Mouse (Mus musculus): ENCODE measurements around the gene Il17d. TPM values are rescaled to one million over a fixed set of nuclear protein-coding genes. Genes with fewer than 3 reads are reported as not detected.

Il17d gene
- total and polyA plus RNA-seq, 3 experiments, result 0.08 TPM; not detected in 2

DNA sequence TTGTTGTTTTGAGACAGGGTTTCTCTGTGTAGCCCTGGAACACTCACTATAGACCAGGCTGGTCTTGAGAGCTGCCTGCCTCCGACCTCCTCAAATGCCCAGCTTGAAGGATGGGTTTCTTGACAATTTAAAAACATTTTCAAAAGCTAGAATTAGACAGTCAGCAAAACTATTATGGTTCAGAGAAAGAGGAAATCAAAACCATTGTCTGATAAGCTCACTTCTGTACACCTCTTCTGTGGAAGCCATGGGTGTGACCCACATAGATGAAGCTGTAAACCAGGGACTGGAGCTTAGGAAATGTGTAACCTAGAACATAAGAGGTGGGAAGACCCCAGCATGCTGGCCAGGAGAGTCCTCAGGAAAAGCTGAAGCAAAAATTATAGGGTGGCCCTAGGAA, 32.3 kb downstream of the Il17d start:
- Histone ChIP-seq H3K79me2 (replicated peaks; ENCODE audit: control insufficient read depth, extremely low read depth, insufficient read depth, poor library complexity, severe bottlenecking) (no peaks in the 10 kb centered on the region), H3K36me3 (replicated peaks in 1 of 2; ENCODE audit: control insufficient read depth in 1 of 2, insufficient read depth in 1 of 2, low read length in 1 of 2) (peaks cover 17 to 71% of the 10 kb centered on the region in 2 experiments), H3K9me3 (replicated peaks; ENCODE audit: low read length) (no peaks in the 10 kb centered on the region), H3K27me3 (replicated peaks) (no peaks in the 10 kb centered on the region), H3K4me2 (ENCODE audit: insufficient read depth, low read depth, poor library complexity, severe bottlenecking) (no peak overlapping the region), H3K9ac (ENCODE audit: insufficient read depth, low read depth) (no peak overlapping the region), H3K4me3 (replicated peaks in 1 of 3; ENCODE audit: low read depth in 2 of 3, low read length in 2 of 3, poor library complexity in 1 of 3) (no peak overlapping the region), H3K4me1 (ENCODE audit: control insufficient read depth in 1 of 2, insufficient read depth in 2 of 2) (peaks cover 5 to 9% of the 10 kb centered on the region in 2 experiments), H3K27ac (ENCODE audit: insufficient read depth, low read depth) (no peak overlapping the region)
- DNase-seq (ENCODE audit: extremely low read depth), result no peak
- TF ChIP-seq RAD21 (IDR thresholded peaks at IDR 0.05; ENCODE audit: low read depth, low read length) (no peak), SIN3A (IDR thresholded peaks at IDR 0.05; ENCODE audit: low read length) (no peak), MAX (IDR thresholded peaks at IDR 0.05; ENCODE audit: low read length) (no peak), MAFK (IDR thresholded peaks at IDR 0.05; ENCODE audit: insufficient replicate concordance, low read length) (no peak), JUN (IDR thresholded peaks at IDR 0.05; ENCODE audit: insufficient read depth, low read depth, low read length) (no peak), TBP (conservative IDR thresholded peaks at IDR 0.05; ENCODE audit: low read depth, low read length) (no peak), ZMIZ1 (IDR thresholded peaks at IDR 0.05; ENCODE audit: low read depth, low read length) (no peak), E2F4 (IDR thresholded peaks at IDR 0.05; ENCODE audit: insufficient replicate concordance, low read depth, low read length) (no peak), ZKSCAN1 (IDR thresholded peaks at IDR 0.05; ENCODE audit: borderline replicate concordance, low read depth, low read length) (no peak), SMC3 (IDR thresholded peaks at IDR 0.05; ENCODE audit: low read depth, low read length) (no peak), RCOR1 (conservative IDR thresholded peaks at IDR 0.05; ENCODE audit: low read depth, low read length) (no peak)
- dilution Hi-C loops (cut with MboI; ENCODE audit: extremely low pct_ligation_motif_present, extremely low pct_unique_long_range_greater_than_20kb, low sequenced_read_pairs) (no loop called here), in situ Hi-C loops (cut with MboI; ENCODE audit: low pct_ligation_motif_present, low pct_unique_long_range_greater_than_20kb, low sequenced_read_pairs) (no loop called here)

DNA sequence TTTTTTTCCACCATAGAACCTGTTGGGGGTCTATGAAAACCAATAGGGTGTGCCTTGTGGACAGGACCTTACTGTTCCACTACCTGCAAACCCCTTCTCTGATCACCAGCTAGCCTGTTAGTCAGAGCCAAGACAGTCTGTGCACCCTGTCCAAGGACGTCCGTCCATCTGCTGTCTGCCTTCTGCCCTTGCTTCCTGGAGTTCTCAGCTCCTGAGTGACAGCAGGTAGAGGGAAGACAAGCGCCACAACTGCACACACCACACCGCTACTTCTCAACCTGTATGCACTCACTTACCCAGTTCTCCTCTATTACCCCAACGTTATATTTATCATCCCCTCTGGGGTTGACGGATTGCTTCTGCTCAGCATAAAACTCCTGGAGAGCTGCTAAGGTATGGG, 41.0 kb downstream of the Il17d start:
- TF ChIP-seq HCFC1 (IDR thresholded peaks at IDR 0.05; ENCODE audit: low read depth, low read length) (no peak), RCOR1 (conservative IDR thresholded peaks at IDR 0.05; ENCODE audit: low read depth, low read length) (no peak), CHD2 (IDR thresholded peaks at IDR 0.05; ENCODE audit: low read length) (no peak), ETS1 (conservative IDR thresholded peaks at IDR 0.05; ENCODE audit: low read depth, low read length) (no peak), JUND (conservative IDR thresholded peaks at IDR 0.05; ENCODE audit: low read depth, low read length) (no peak), SIN3A (IDR thresholded peaks at IDR 0.05; ENCODE audit: low read length) (no peak), TCF12 (IDR thresholded peaks at IDR 0.05; ENCODE audit: low read depth, low read length) (no peak), ELF1 (IDR thresholded peaks at IDR 0.05; ENCODE audit: low read depth, low read length) (no peak), CHD1 (IDR thresholded peaks at IDR 0.05; ENCODE audit: low read depth, low read length) (no peak), TBP (conservative IDR thresholded peaks at IDR 0.05; ENCODE audit: low read depth, low read length) (no peak), ZNF384 (IDR thresholded peaks at IDR 0.05; ENCODE audit: low read depth, low read length) (no peak), JUN (IDR thresholded peaks at IDR 0.05; ENCODE audit: insufficient read depth, low read depth, low read length) (no peak), ZKSCAN1 (IDR thresholded peaks at IDR 0.05; ENCODE audit: borderline replicate concordance, low read depth, low read length) (no peak), GABPA (IDR thresholded peaks at IDR 0.05; ENCODE audit: insufficient replicate concordance, low read depth, low read length) (no peak), MAZ (IDR thresholded peaks at IDR 0.05; ENCODE audit: low read depth, low read length) (no peak), NELFE (IDR thresholded peaks at IDR 0.05; ENCODE audit: low read depth, low read length) (no peak), POLR2AphosphoS2 (IDR thresholded peaks at IDR 0.05; ENCODE audit: low read depth, low read length) (no peak), POLR2A (IDR thresholded peaks at IDR 0.05; ENCODE audit: low read depth, low read length) (no peak), MAFK (IDR thresholded peaks at IDR 0.05; ENCODE audit: insufficient replicate concordance, low read length) (no peak), BHLHE40 (IDR thresholded peaks at IDR 0.05; ENCODE audit: low read depth, low read length) (no peak)
- Histone ChIP-seq H3K4me1 (ENCODE audit: control insufficient read depth in 1 of 2, insufficient read depth in 2 of 2) (peaks cover 0 to 12% of the 10 kb centered on the region in 2 experiments; a peak in 1 of 4 replicates), H3K9me3 (replicated peaks; ENCODE audit: low read length) (no peaks in the 10 kb centered on the region), H3K9ac (ENCODE audit: insufficient read depth, low read depth) (no peak overlapping the region), H3K27ac (ENCODE audit: insufficient read depth, low read depth) (no peak overlapping the region), H3K79me2 (replicated peaks; ENCODE audit: control insufficient read depth, extremely low read depth, insufficient read depth, poor library complexity, severe bottlenecking) (0 out of 2 replicates have a peak, but pooled peaks cover 2% of the 10 kb centered on the region), H3K4me2 (ENCODE audit: insufficient read depth, low read depth, poor library complexity, severe bottlenecking) (no peak overlapping the region), H3K36me3 (replicated peaks in 1 of 2; ENCODE audit: control insufficient read depth in 1 of 2, insufficient read depth in 1 of 2, low read length in 1 of 2) (peaks cover 3 to 63% of the 10 kb centered on the region in 2 experiments), H3K4me3 (replicated peaks in 1 of 3; ENCODE audit: low read depth in 2 of 3, low read length in 2 of 3, poor library complexity in 1 of 3) (no peak overlapping the region), H3K27me3 (replicated peaks) (no peaks in the 10 kb centered on the region)
- in situ Hi-C loops (cut with MboI; ENCODE audit: low pct_ligation_motif_present, low pct_unique_long_range_greater_than_20kb, low sequenced_read_pairs) (no loop called here), dilution Hi-C loops (cut with MboI; ENCODE audit: extremely low pct_ligation_motif_present, extremely low pct_unique_long_range_greater_than_20kb, low sequenced_read_pairs) (no loop called here)
- no peak for DNase-seq (ENCODE audit: extremely low read depth)

Data from CH12.LX (cell line).